Mouse (Mus musculus) intestine, embryonic 16.5 days (tissue): ENCODE data around the gene Itpka. TPM values are rescaled to one million over a fixed set of nuclear protein-coding genes. Genes with fewer than 3 reads are reported as not detected.
A peak's percentile ranks its signal among the peaks of the same experiment; 100 is the strongest.

Experiments
- ATAC-seq: fragments of 200-750 bp; cut with Nextera tagmentation; 2 replicates; pipeline ENCODE4 v1.8.0; 2017; ENCODE audit warnings: moderate TSS enrichment, moderate library complexity
- H3K27ac ChIP-seq: fragments of 300-500 bp; sonication (generic); 2 replicates; pipeline ENCODE4 v1.5.1; 2014; ENCODE audit warnings: mild to moderate bottlenecking, low read length
- H3K27me3 ChIP-seq: fragments of 300-500 bp; sonication (generic); replicated peaks from 2 replicates; pipeline ENCODE4 v1.6.1; 2014; ENCODE audit warnings: low read length, control low read depth, mixed read lengths; ENCODE audit not compliant: control insufficient read depth, insufficient read depth
- H3K36me3 ChIP-seq: fragments of 300-500 bp; sonication (generic); 2 replicates; pipeline ENCODE4 v1.6.1; 2014; ENCODE audit warnings: low read length, control low read depth; ENCODE audit not compliant: control insufficient read depth, insufficient read depth
- H3K4me1 ChIP-seq: fragments of 300-500 bp; sonication (generic); 2 replicates; pipeline ENCODE4 v1.6.1; 2014; ENCODE audit warnings: low read length, control low read depth, mixed read lengths; ENCODE audit not compliant: control insufficient read depth, insufficient read depth
- H3K4me2 ChIP-seq: fragments of 300-500 bp; sonication (generic); 2 replicates; pipeline ENCODE4 v1.6.1; 2014; ENCODE audit warnings: low read depth, low read length, control low read depth
- H3K4me3 ChIP-seq: fragments of 300-500 bp; sonication (generic); 2 replicates; pipeline ENCODE4 v1.5.1; 2014; ENCODE audit warnings: mild to moderate bottlenecking, low read length
- H3K9ac ChIP-seq: fragments of 300-500 bp; sonication (generic); 2 replicates; pipeline ENCODE4 v1.6.1; 2014; ENCODE audit warnings: low read depth, low read length
- H3K9me3 ChIP-seq: fragments of 300-500 bp; sonication (generic); 2 replicates; pipeline ENCODE4 v1.6.1; 2016; ENCODE audit warnings: low read length, control low read depth; ENCODE audit not compliant: control insufficient read depth
- WGBS: fragments of 180-500 bp; shearing (Covaris S2); extraction: QIAGEN DNeasy Blood & Tissue Kit; methylation state at CpG from one replicate; pipeline ENCODE4 v1.1.7; 2014; 5-methylcytosine and 5-hydroxymethylcytosine counted together
- polyA plus RNA-seq: library from polyadenylated mRNA; unstranded; fragments of >200 nt; fragmentation: Nextera tagmentation; extraction: Ambion mirVana; gene quantifications from 2 replicates; pipeline ENCODE4 v1.2.1, GENCODE M21; 2015

Itpka gene
- polyA plus RNA-seq, 1 experiment from 2014 or later: 7.5 TPM

- H3K4me1 ChIP-seq: peaks cover 27% of the 10 kb centered on the region
- peak; percentile 54 for ATAC-seq
- H3K4me3 ChIP-seq: peak overlapping the region; percentile 86
- H3K27me3 ChIP-seq: peaks cover 2% of the 10 kb centered on the region; the same call in 1 of the 2 replicates
- H3K27ac ChIP-seq: no peak overlapping the region; the same call in 1 of the 2 replicates
- 2% methylated on average over 26 of the region's 27 CpGs for WGBS
- H3K36me3 ChIP-seq: no peaks in the 10 kb centered on the region
- peak overlapping the region; percentile 100 for H3K4me2 ChIP-seq
- H3K9ac ChIP-seq: peak overlapping the region; percentile 89
- no peaks in the 10 kb centered on the region for H3K9me3 ChIP-seq
Measured at GRCm38 (mm10) chr2:119799961-119800550, 57.9 kb downstream of the Itpka start.

Other genes starting within 250 kb of the Itpka start
- 0.36 and 0.39 TPM in 2 replicates for gene Exd1, start 194.7 kb upstream of the Itpka start, polyA plus RNA-seq
- gene Chp1, start 194.6 kb upstream of the Itpka start, polyA plus RNA-seq: 56.7 and 60.6 TPM in 2 replicates
- 50.5 and 57.1 TPM in 2 replicates for gene Nusap1, start 124.0 kb upstream of the Itpka start, polyA plus RNA-seq
- 18.2 and 23.6 TPM in 2 replicates for gene Oip5, start 123.9 kb upstream of the Itpka start, polyA plus RNA-seq
- gene Ndufaf1, start 79.5 kb upstream of the Itpka start, polyA plus RNA-seq: 47.9 and 56.0 TPM in 2 replicates
- gene Rtf1, start 67.3 kb upstream of the Itpka start, polyA plus RNA-seq: 23.8 and 29.6 TPM in 2 replicates
- gene Ltk, start 18.1 kb downstream of the Itpka start, polyA plus RNA-seq: 0.86 and 1.1 TPM in 2 replicates
- 22.9 and 23.8 TPM in 2 replicates for gene Rpap1, start 45.2 kb downstream of the Itpka start, polyA plus RNA-seq
- 11.4 and 12.9 TPM in 2 replicates for gene Tyro3, start 55.4 kb downstream of the Itpka start, polyA plus RNA-seq
- gene Mga, start 154.9 kb downstream of the Itpka start, polyA plus RNA-seq: 14.7 and 14.9 TPM in 2 replicates
- gene Mapkbp1, start 230.4 kb downstream of the Itpka start, polyA plus RNA-seq: 2.0 and 2.4 TPM in 2 replicates